Mouse (Mus musculus) hindbrain, embryonic 14.5 days (tissue): ENCODE measurements at regions not wholly inside any gene's neighbourhood (a gene's known extent, or its start where the extent isn't known, plus 50 kb on each side); places are given as distances from the start of the nearest gene placed in this dataset.
A peak's percentile ranks its signal among the peaks of the same experiment; 100 is the strongest.

Source experiments
- ATAC-seq: fragments of 200-750 bp; cut with Nextera tagmentation; 2 replicates; pipeline ENCODE4 v1.8.0; 2017; ENCODE audit warnings: moderate number of reproducible peaks, mild to moderate bottlenecking, moderate TSS enrichment, moderate library complexity; ENCODE audit not compliant: low FRiP score
- DNase-seq: peaks from one replicate; pipeline ENCODE4 v3.0.0-alpha.2; 2015; ENCODE audit warnings: low spot score
- H3K27ac ChIP-seq: fragments of 300-500 bp; sonication (generic); 2 replicates; pipeline ENCODE4 v1.5.1; 2014; ENCODE audit warnings: mild to moderate bottlenecking, moderate library complexity
- H3K27me3 ChIP-seq: fragments of 300-500 bp; sonication (generic); 2 replicates; pipeline ENCODE4 v1.6.1; 2014; ENCODE audit warnings: mild to moderate bottlenecking, low read length, mixed read lengths; ENCODE audit not compliant: control insufficient read depth, insufficient read depth
- H3K36me3 ChIP-seq: fragments of 300-500 bp; sonication (generic); replicated peaks from 2 replicates; pipeline ENCODE4 v1.6.1; 2014; ENCODE audit not compliant: control insufficient read depth, insufficient read depth
- H3K4me1 ChIP-seq: fragments of 300-500 bp; sonication (generic); replicated peaks from 2 replicates; pipeline ENCODE4 v1.6.1; 2014; ENCODE audit warnings: antibody characterized with exemption, low read length, mixed read lengths; ENCODE audit not compliant: control insufficient read depth, insufficient read depth
- H3K4me2 ChIP-seq: fragments of 300-500 bp; sonication (generic); replicated peaks from 2 replicates; pipeline ENCODE4 v1.6.1; 2014; ENCODE audit warnings: mild to moderate bottlenecking, moderate library complexity
- H3K4me3 ChIP-seq: fragments of 300-500 bp; sonication (generic); replicated peaks from 2 replicates; pipeline ENCODE4 v1.5.1; 2014; ENCODE audit warnings: mild to moderate bottlenecking, low read length
- H3K9ac ChIP-seq: fragments of 300-500 bp; sonication (generic); 2 replicates; pipeline ENCODE4 v1.6.1; 2014
- H3K9me3 ChIP-seq: fragments of 300-500 bp; sonication (generic); 2 replicates; pipeline ENCODE4 v1.6.1; 2016; ENCODE audit warnings: low read length; ENCODE audit not compliant: control insufficient read depth
- WGBS: fragments of 180-500 bp; shearing (Covaris S2); extraction: QIAGEN DNeasy Blood & Tissue Kit; methylation state at CpG from one replicate; pipeline ENCODE4 v1.1.7; 2014; 5-methylcytosine and 5-hydroxymethylcytosine counted together

GRCm38 (mm10) chr6:99974464-99974863 lies 248.3 kb upstream of the Prok2 start:
- Histone ChIP-seq H3K27me3 (no peaks in the 10 kb centered on the region; the same call in 1 of the 2 replicates), H3K4me3 (no peak overlapping the region), H3K36me3 (no peaks in the 10 kb centered on the region), H3K4me2 (no peak overlapping the region), H3K4me1 (peaks cover 26% of the 10 kb centered on the region), H3K9ac (no peak overlapping the region), H3K27ac (no peak overlapping the region), H3K9me3 (no peaks in the 10 kb centered on the region)
- 88% methylated on average over 4 of the region's 4 CpGs for WGBS
- DNase-seq, result no peak
- ATAC-seq, result no peak

- Histone ChIP-seq H3K27me3 (no peaks in the 10 kb centered on the region; the same call in 1 of the 2 replicates), H3K27ac (no peak overlapping the region), H3K9me3 (no peaks in the 10 kb centered on the region), H3K4me3 (no peak overlapping the region), H3K4me2 (no peak overlapping the region), H3K36me3 (no peaks in the 10 kb centered on the region), H3K4me1 (peaks cover 26% of the 10 kb centered on the region), H3K9ac (no peak overlapping the region)
- ATAC-seq, result peak; percentile 70
- WGBS, result 25% methylated on average over 9 of the region's 9 CpGs
- peak; percentile 57 for DNase-seq
These were observed 245.2 kb upstream of the Prok2 start for GRCm38 (mm10) chr6:99971376-99971775.

GRCm38 (mm10) chr6:99968889-99969288 lies 242.7 kb upstream of the Prok2 start:
- 43% methylated on average over 5 of the region's 5 CpGs for WGBS
- ATAC-seq (peak; percentile 82), DNase-seq (peak; percentile 75)
- H3K36me3 ChIP-seq, result no peaks in the 10 kb centered on the region
- no peak overlapping the region for H3K4me2 ChIP-seq
- peaks cover 26% of the 10 kb centered on the region for H3K4me1 ChIP-seq
- H3K9me3 ChIP-seq, result no peaks in the 10 kb centered on the region
- no peak overlapping the region for H3K4me3 ChIP-seq
- no peaks in the 10 kb centered on the region; the same call in 1 of the 2 replicates for H3K27me3 ChIP-seq
- no peak overlapping the region for H3K9ac ChIP-seq
- H3K27ac ChIP-seq, result no peak overlapping the region

GRCm38 (mm10) chr6:99967465-99967864 lies 241.3 kb upstream of the Prok2 start:
- WGBS, result 70% methylated on average over 6 of the region's 6 CpGs
- Histone ChIP-seq H3K36me3 (no peaks in the 10 kb centered on the region), H3K27ac (no peak overlapping the region), H3K4me1 (peaks cover 20% of the 10 kb centered on the region), H3K9ac (no peak overlapping the region), H3K4me2 (no peak overlapping the region), H3K4me3 (no peak overlapping the region), H3K9me3 (no peaks in the 10 kb centered on the region), H3K27me3 (no peaks in the 10 kb centered on the region)
- DNase-seq, result peak; percentile 67
- ATAC-seq, result no peak

- Histone ChIP-seq H3K4me2 (no peak overlapping the region), H3K27me3 (no peaks in the 10 kb centered on the region), H3K27ac (no peak overlapping the region), H3K4me3 (no peak overlapping the region), H3K9ac (no peak overlapping the region), H3K4me1 (no peaks in the 10 kb centered on the region), H3K36me3 (no peaks in the 10 kb centered on the region), H3K9me3 (no peaks in the 10 kb centered on the region)
- DNase-seq (no peak), ATAC-seq (0 out of 2 replicates have a peak, but pooled peaks have one; percentile 24)
- WGBS, result 35% methylated on average over 3 of the region's 3 CpGs
These were observed 238.3 kb upstream of the Prok2 start for GRCm38 (mm10) chr6:99964540-99964939.

- no peak for ATAC-seq
- no peaks in the 10 kb centered on the region for H3K9me3 ChIP-seq
- no peak for DNase-seq
- no peak overlapping the region for H3K4me3 ChIP-seq
- no peaks in the 10 kb centered on the region for H3K27me3 ChIP-seq
- H3K36me3 ChIP-seq, result no peaks in the 10 kb centered on the region
- no peaks in the 10 kb centered on the region for H3K4me1 ChIP-seq
- no peak overlapping the region for H3K27ac ChIP-seq
- H3K4me2 ChIP-seq, result no peak overlapping the region
- no peak overlapping the region for H3K9ac ChIP-seq
- 65% methylated on average over 4 of the region's 4 CpGs for WGBS
These were observed 237.8 kb upstream of the Prok2 start for GRCm38 (mm10) chr6:99964007-99964406.

GRCm38 (mm10) chr6:99959371-99959770 lies 233.2 kb upstream of the Prok2 start:
- Histone ChIP-seq H3K27me3 (no peaks in the 10 kb centered on the region), H3K9me3 (no peaks in the 10 kb centered on the region), H3K4me1 (0 out of 2 replicates have a peak, but pooled peaks cover 10% of the 10 kb centered on the region), H3K9ac (no peak overlapping the region), H3K36me3 (no peaks in the 10 kb centered on the region), H3K4me2 (no peak overlapping the region), H3K4me3 (no peak overlapping the region), H3K27ac (no peak overlapping the region)
- WGBS, result 57% methylated on average over 4 of the region's 4 CpGs
- ATAC-seq (no peak), DNase-seq (no peak)

GRCm38 (mm10) chr6:99954832-99955830 lies 228.9 kb upstream of the Prok2 start:
- DNase-seq, result no peak
- Histone ChIP-seq H3K4me2 (no peak overlapping the region), H3K9me3 (no peaks in the 10 kb centered on the region), H3K27me3 (no peaks in the 10 kb centered on the region), H3K36me3 (no peaks in the 10 kb centered on the region), H3K27ac (peak overlapping the region; percentile 7; the same call in 1 of the 2 replicates), H3K4me3 (no peak overlapping the region), H3K4me1 (peaks cover 16% of the 10 kb centered on the region; the same call in 1 of the 2 replicates), H3K9ac (no peak overlapping the region)
- WGBS, result 63% methylated on average over 22 of the region's 22 CpGs
- ATAC-seq, result peak; percentile 68; the same call in 1 of the 2 replicates

- 51% methylated on average over 11 of the region's 11 CpGs for WGBS
- peak; percentile 57 for DNase-seq
- no peak overlapping the region for H3K9ac ChIP-seq
- peak overlapping the region; percentile 7 for H3K27ac ChIP-seq
- H3K27me3 ChIP-seq, result no peaks in the 10 kb centered on the region
- no peak overlapping the region for H3K4me2 ChIP-seq
- peak; percentile 40; the same call in 1 of the 2 replicates for ATAC-seq
- H3K4me3 ChIP-seq, result no peak overlapping the region
- no peaks in the 10 kb centered on the region for H3K9me3 ChIP-seq
- H3K36me3 ChIP-seq, result no peaks in the 10 kb centered on the region
- peaks cover 16% of the 10 kb centered on the region; the same call in 1 of the 2 replicates for H3K4me1 ChIP-seq
These were observed 228.0 kb upstream of the Prok2 start for GRCm38 (mm10) chr6:99953980-99954776.
